Mouse (Mus musculus): ENCODE data around the gene Pgls. TPM values are rescaled to one million over a fixed set of nuclear protein-coding genes. Genes with fewer than 3 reads are reported as not detected.

The Pgls gene
- polyA plus RNA-seq, 1 experiment from 2014 or later = 218 TPM

- Histone ChIP-seq H3K9me3 (ENCODE audit: control insufficient read depth, low read length) (no peaks in the 10 kb centered on the region; the same call in 1 of the 2 replicates), H3K27ac (ENCODE audit: low read length) (peak overlapping the region; percentile 77), H3K9ac (ENCODE audit: low read length) (peak overlapping the region; percentile 76), H3K36me3 (ENCODE audit: control insufficient read depth, insufficient read depth, low read length) (peaks cover 8% of the 10 kb centered on the region), H3K27me3 (ENCODE audit: control insufficient read depth, insufficient read depth, low read depth, low read length) (peaks cover 6% of the 10 kb centered on the region; the same call in 1 of the 2 replicates), H3K4me2 (ENCODE audit: low read depth, low read length) (peak overlapping the region; percentile 96), H3K4me1 (replicated peaks; ENCODE audit: control insufficient read depth, insufficient read depth, low read length) (peaks cover 23% of the 10 kb centered on the region), H3K4me3 (ENCODE audit: low read length) (peak overlapping the region; percentile 59)
- WGBS = 6% methylated on average over 16 of the region's 16 CpGs
- ATAC-seq (ENCODE audit: low read depth) = no peak
These were observed 36.6 kb downstream of the Pgls start for GRCm38 (mm10) chr8:71628396-71629095.

- Histone ChIP-seq H3K36me3 (ENCODE audit: control insufficient read depth, insufficient read depth, low read length) (peaks cover 4% of the 10 kb centered on the region; the same call in 1 of the 2 replicates), H3K4me1 (replicated peaks; ENCODE audit: control insufficient read depth, insufficient read depth, low read length) (peaks cover 23% of the 10 kb centered on the region), H3K9me3 (ENCODE audit: control insufficient read depth, low read length) (no peaks in the 10 kb centered on the region; the same call in 1 of the 2 replicates), H3K9ac (ENCODE audit: low read length) (peak overlapping the region; percentile 76), H3K27ac (ENCODE audit: low read length) (peak overlapping the region; percentile 77), H3K4me2 (ENCODE audit: low read depth, low read length) (peak overlapping the region; percentile 96), H3K4me3 (ENCODE audit: low read length) (peak overlapping the region; percentile 59), H3K27me3 (ENCODE audit: control insufficient read depth, insufficient read depth, low read depth, low read length) (peaks cover 8% of the 10 kb centered on the region; the same call in 1 of the 2 replicates)
- under 1% methylated on average over 54 of the region's 55 CpGs for WGBS
- ATAC-seq (ENCODE audit: low read depth) = peak; percentile 91
These were observed 37.2 kb downstream of the Pgls start for GRCm38 (mm10) chr8:71629096-71629697.

GRCm38 (mm10) chr8:71629781-71630212 lies 37.8 kb downstream of the Pgls start:
- Histone ChIP-seq H3K36me3 (ENCODE audit: control insufficient read depth, insufficient read depth, low read length) (peaks cover under 1% of the 10 kb centered on the region; the same call in 1 of the 2 replicates), H3K4me1 (replicated peaks; ENCODE audit: control insufficient read depth, insufficient read depth, low read length) (peaks cover 23% of the 10 kb centered on the region), H3K27me3 (ENCODE audit: control insufficient read depth, insufficient read depth, low read depth, low read length) (peaks cover 8% of the 10 kb centered on the region; the same call in 1 of the 2 replicates), H3K4me3 (ENCODE audit: low read length) (peak overlapping the region; percentile 59), H3K9ac (ENCODE audit: low read length) (peak overlapping the region; percentile 27), H3K4me2 (ENCODE audit: low read depth, low read length) (peak overlapping the region; percentile 96), H3K27ac (ENCODE audit: low read length) (no peak overlapping the region), H3K9me3 (ENCODE audit: control insufficient read depth, low read length) (no peaks in the 10 kb centered on the region; the same call in 1 of the 2 replicates)
- peak; percentile 32 for ATAC-seq (ENCODE audit: low read depth)
- WGBS = 2% methylated on average over 25 of the region's 25 CpGs

GRCm38 (mm10) chr8:71630761-71631160 lies 38.8 kb downstream of the Pgls start:
- no peaks in the 10 kb centered on the region; the same call in 1 of the 2 replicates for H3K9me3 ChIP-seq (ENCODE audit: control insufficient read depth, low read length)
- no peak overlapping the region for H3K27ac ChIP-seq (ENCODE audit: low read length)
- peaks cover 8% of the 10 kb centered on the region; the same call in 1 of the 2 replicates for H3K27me3 ChIP-seq (ENCODE audit: control insufficient read depth, insufficient read depth, low read depth, low read length)
- ATAC-seq (ENCODE audit: low read depth) = no peak
- peaks cover 23% of the 10 kb centered on the region for H3K4me1 ChIP-seq (replicated peaks; ENCODE audit: control insufficient read depth, insufficient read depth, low read length)
- H3K36me3 ChIP-seq (ENCODE audit: control insufficient read depth, insufficient read depth, low read length) = no peaks in the 10 kb centered on the region
- H3K4me3 ChIP-seq (ENCODE audit: low read length) = no peak overlapping the region
- WGBS = 83% methylated on average over 6 of the region's 6 CpGs
- H3K4me2 ChIP-seq (ENCODE audit: low read depth, low read length) = no peak overlapping the region
- H3K9ac ChIP-seq (ENCODE audit: low read length) = no peak overlapping the region

GRCm38 (mm10) chr8:71631897-71632296 lies 39.9 kb downstream of the Pgls start:
- Histone ChIP-seq H3K4me3 (ENCODE audit: low read length) (no peak overlapping the region), H3K4me2 (ENCODE audit: low read depth, low read length) (no peak overlapping the region), H3K9me3 (ENCODE audit: control insufficient read depth, low read length) (no peaks in the 10 kb centered on the region; the same call in 1 of the 2 replicates), H3K27ac (ENCODE audit: low read length) (no peak overlapping the region), H3K4me1 (replicated peaks; ENCODE audit: control insufficient read depth, insufficient read depth, low read length) (peaks cover 23% of the 10 kb centered on the region), H3K27me3 (ENCODE audit: control insufficient read depth, insufficient read depth, low read depth, low read length) (peaks cover 8% of the 10 kb centered on the region; the same call in 1 of the 2 replicates), H3K36me3 (ENCODE audit: control insufficient read depth, insufficient read depth, low read length) (no peaks in the 10 kb centered on the region), H3K9ac (ENCODE audit: low read length) (no peak overlapping the region)
- ATAC-seq (ENCODE audit: low read depth) = no peak
- 60% methylated on average over 2 of the region's 2 CpGs for WGBS

- Histone ChIP-seq H3K36me3 (ENCODE audit: control insufficient read depth, insufficient read depth, low read length) (no peaks in the 10 kb centered on the region), H3K4me2 (ENCODE audit: low read depth, low read length) (no peak overlapping the region), H3K4me1 (replicated peaks; ENCODE audit: control insufficient read depth, insufficient read depth, low read length) (peaks cover 15% of the 10 kb centered on the region), H3K27me3 (ENCODE audit: control insufficient read depth, insufficient read depth, low read depth, low read length) (peaks cover 8% of the 10 kb centered on the region; the same call in 1 of the 2 replicates), H3K4me3 (ENCODE audit: low read length) (no peak overlapping the region), H3K27ac (ENCODE audit: low read length) (no peak overlapping the region), H3K9me3 (ENCODE audit: control insufficient read depth, low read length) (no peaks in the 10 kb centered on the region; the same call in 1 of the 2 replicates), H3K9ac (ENCODE audit: low read length) (no peak overlapping the region)
- 12% methylated on average over 18 of the region's 22 CpGs for WGBS
- no peak for ATAC-seq (ENCODE audit: low read depth)
These were observed 41.2 kb downstream of the Pgls start for GRCm38 (mm10) chr8:71633164-71633563.

- 5% methylated on average over 26 of the region's 26 CpGs for WGBS
- H3K4me1 ChIP-seq (replicated peaks; ENCODE audit: control insufficient read depth, insufficient read depth, low read length) = peaks cover 7% of the 10 kb centered on the region; the same call in 1 of the 2 replicates
- peak; percentile 42 for ATAC-seq (ENCODE audit: low read depth)
- no peaks in the 10 kb centered on the region; the same call in 1 of the 2 replicates for H3K9me3 ChIP-seq (ENCODE audit: control insufficient read depth, low read length)
- H3K4me3 ChIP-seq (ENCODE audit: low read length) = peak overlapping the region; percentile 11; the same call in 1 of the 2 replicates
- H3K9ac ChIP-seq (ENCODE audit: low read length) = no peak overlapping the region
- no peaks in the 10 kb centered on the region for H3K36me3 ChIP-seq (ENCODE audit: control insufficient read depth, insufficient read depth, low read length)
- H3K27ac ChIP-seq (ENCODE audit: low read length) = no peak overlapping the region
- H3K27me3 ChIP-seq (ENCODE audit: control insufficient read depth, insufficient read depth, low read depth, low read length) = peaks cover 8% of the 10 kb centered on the region; the same call in 1 of the 2 replicates
- peak overlapping the region; percentile 42 for H3K4me2 ChIP-seq (ENCODE audit: low read depth, low read length)
These were observed 42.1 kb downstream of the Pgls start for GRCm38 (mm10) chr8:71633981-71634667.

- ATAC-seq (ENCODE audit: low read depth) = no peak
- Histone ChIP-seq H3K9me3 (ENCODE audit: control insufficient read depth, low read length) (no peaks in the 10 kb centered on the region; the same call in 1 of the 2 replicates), H3K4me3 (ENCODE audit: low read length) (no peak overlapping the region), H3K27me3 (ENCODE audit: control insufficient read depth, insufficient read depth, low read depth, low read length) (peaks cover 3% of the 10 kb centered on the region; the same call in 1 of the 2 replicates), H3K4me1 (replicated peaks; ENCODE audit: control insufficient read depth, insufficient read depth, low read length) (no peaks in the 10 kb centered on the region), H3K9ac (ENCODE audit: low read length) (no peak overlapping the region), H3K36me3 (ENCODE audit: control insufficient read depth, insufficient read depth, low read length) (no peaks in the 10 kb centered on the region), H3K4me2 (ENCODE audit: low read depth, low read length) (no peak overlapping the region), H3K27ac (ENCODE audit: low read length) (no peak overlapping the region)
- WGBS = 50% methylated on average over 8 of the region's 8 CpGs
These were observed 45.4 kb downstream of the Pgls start for GRCm38 (mm10) chr8:71637149-71638095.

Measured in lung, embryonic 16.5 days (tissue).